Mouse (Mus musculus) myocyte (in vitro differentiated cells): Measurements from ENCODE around the gene Hecw2.

Source experiments
- E2F4 ChIP-seq: IDR thresholded peaks from one replicate; pipeline ENCODE4 v1.6.1; 2011; ENCODE audit warnings: mild to moderate bottlenecking, control low read depth, moderate library complexity; ENCODE audit not compliant: insufficient read depth
- MYOG ChIP-seq, 3 experiments: IDR thresholded peaks; one replicate each; pipeline ENCODE4 v1.6.1; 2011; ENCODE audit warnings: control low read depth in 2 of 3, low read depth in 2 of 3, mild to moderate bottlenecking in 2 of 3; ENCODE audit not compliant: insufficient read length in 2 of 3, control insufficient read depth in 1 of 3, insufficient read depth in 1 of 3
- POLR2A ChIP-seq: IDR thresholded peaks from one replicate; pipeline ENCODE4 v1.6.1; 2011; ENCODE audit warnings: low read depth, mild to moderate bottlenecking, control low read depth, moderate library complexity; ENCODE audit not compliant: insufficient read length
- POLR2AphosphoS2 ChIP-seq: IDR thresholded peaks from one replicate; pipeline ENCODE4 v1.6.1; 2011; ENCODE audit warnings: low read depth, control low read depth; ENCODE audit not compliant: insufficient read length
- REST ChIP-seq: IDR thresholded peaks from one replicate; pipeline ENCODE4 v1.6.1; 2011; ENCODE audit warnings: mild to moderate bottlenecking, control low read depth, moderate library complexity; ENCODE audit not compliant: insufficient read depth, insufficient read length
- SRF ChIP-seq: IDR thresholded peaks from one replicate; pipeline ENCODE4 v1.6.1; 2011; ENCODE audit warnings: low read depth; ENCODE audit not compliant: control insufficient read depth, insufficient read length
- TCF12 ChIP-seq: IDR thresholded peaks from one replicate; pipeline ENCODE4 v1.6.1; 2011; ENCODE audit warnings: mild to moderate bottlenecking, control low read depth; ENCODE audit not compliant: poor library complexity, insufficient read depth, severe bottlenecking
- USF1 ChIP-seq: IDR thresholded peaks from one replicate; pipeline ENCODE4 v1.6.1; 2011; ENCODE audit warnings: low read depth, mild to moderate bottlenecking, control low read depth, moderate library complexity

DNA sequence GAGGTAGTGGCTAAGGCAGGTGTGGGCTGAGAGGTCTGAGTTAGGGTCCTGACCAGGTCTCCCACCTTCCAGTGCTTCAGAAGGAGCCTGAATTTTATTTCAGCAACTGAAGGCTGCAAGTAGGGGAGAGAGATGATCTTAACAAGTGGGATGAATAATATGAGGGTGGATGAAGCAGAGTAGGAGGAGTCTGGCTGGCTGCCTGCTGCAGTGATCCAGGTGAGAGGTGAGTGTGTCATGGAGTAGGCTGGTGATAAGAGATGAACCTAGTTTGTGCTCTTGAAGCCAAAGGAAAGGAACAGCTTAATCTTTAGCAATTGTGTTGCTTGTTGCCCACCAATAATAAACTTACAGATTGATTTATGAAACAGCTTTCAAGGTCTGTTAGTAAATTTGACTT, 373.0 kb downstream of the Hecw2 start:
- TF ChIP-seq SRF, result no peak
- TF ChIP-seq POLR2A, result no peak
- no peak for TF ChIP-seq TCF12
- no peak for TF ChIP-seq E2F4
- no peak for TF ChIP-seq MYOG (IDR thresholded peaks at IDR 0.05; ENCODE audit: control insufficient read depth in 1 of 3, insufficient read depth in 1 of 3, insufficient read length in 2 of 3, low read depth in 2 of 3)
- TF ChIP-seq REST, result no peak
- no peak for TF ChIP-seq USF1
- no peak for TF ChIP-seq POLR2AphosphoS2
